Mouse (Mus musculus): ENCODE results near the gene Krt42.
"Not testable (repeated sequence)": the region's sequence is repeated elsewhere in the genome, so short reads cannot be mapped to it uniquely, and the experiment has no call there.

The Krt42 gene

GRCm38 (mm10) chr11:100269821-100270332, at the start of gene Krt42:
TSS of gene Krt42 (minus strand) at chr11:100269871.
- DNase-seq (ENCODE audit: low spot score), result no peak

DNA sequence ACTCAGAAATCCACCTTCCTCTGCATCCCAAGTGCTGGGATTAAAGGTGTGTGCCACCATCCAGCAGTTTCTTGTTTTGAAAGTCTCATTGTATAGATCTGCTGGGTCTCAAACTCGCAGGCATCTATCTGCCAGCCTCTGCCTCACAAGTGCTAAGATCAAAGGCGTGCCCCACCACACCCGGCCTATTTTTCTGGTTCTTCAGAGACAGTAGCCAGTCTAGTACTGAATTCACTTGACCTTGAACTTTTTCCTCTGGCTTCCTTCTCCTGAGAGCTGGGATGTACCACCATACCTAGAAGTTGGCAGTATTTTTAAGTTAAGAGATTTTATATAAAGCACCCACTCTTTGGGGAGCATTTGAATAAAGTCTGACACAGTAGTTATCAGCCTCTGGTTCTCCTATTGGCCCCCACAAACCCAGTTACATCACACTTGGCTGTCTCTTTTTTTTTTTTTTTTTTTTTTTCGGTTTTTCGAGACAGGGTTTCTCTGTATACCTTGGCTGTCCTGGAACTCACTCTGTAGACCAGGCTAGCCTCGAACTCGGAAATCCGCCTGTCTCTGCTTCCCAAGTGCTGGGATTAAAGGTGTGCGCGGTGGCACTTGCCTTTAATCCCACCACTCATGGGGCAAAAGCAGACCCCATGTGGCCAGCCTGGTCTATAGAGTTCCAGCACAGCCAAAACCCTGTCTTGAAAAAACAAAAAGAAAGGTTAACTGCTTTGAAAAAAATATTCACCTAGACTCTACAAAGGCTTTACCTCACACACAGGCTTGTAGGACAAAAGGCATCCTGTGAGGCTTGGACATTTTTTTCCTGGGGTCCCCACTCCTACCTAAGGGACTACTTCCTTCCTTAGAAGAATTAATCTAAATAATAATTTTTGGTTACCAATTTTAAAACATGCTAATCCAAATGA, 49.1 kb upstream of the Krt42 start:
- DNase-seq (ENCODE audit: low spot score), result no peak

DNA sequence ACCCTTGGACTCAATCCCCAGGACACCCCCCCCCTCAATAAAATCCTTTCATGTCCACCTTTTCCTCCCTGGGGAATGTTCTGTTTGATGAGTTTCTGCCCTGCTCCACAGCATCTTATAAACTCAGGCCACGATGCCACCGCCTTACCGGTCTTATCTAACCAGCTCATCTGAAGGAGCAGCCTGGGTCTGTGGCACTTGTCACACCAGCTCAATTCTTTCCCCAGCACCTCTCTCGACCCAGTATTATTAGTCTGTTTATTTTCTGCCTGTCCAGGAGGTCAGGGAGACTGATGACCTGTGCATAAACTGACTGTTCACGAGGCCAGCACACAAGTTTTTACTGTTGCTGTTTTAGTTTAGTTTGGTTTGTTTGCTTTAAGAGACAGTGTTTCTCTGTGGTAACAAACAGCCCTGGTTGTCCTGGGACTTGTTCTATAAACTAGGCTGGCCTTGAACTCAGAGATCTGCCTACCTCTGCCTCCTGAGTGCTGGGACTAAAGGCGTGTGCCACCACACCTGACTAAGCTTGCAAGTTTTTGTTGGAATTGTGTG, 48.2 kb upstream of the Krt42 start:
- DNase-seq (ENCODE audit: low spot score), result no peak

- DNase-seq (ENCODE audit: low spot score), result no peak
Observed at GRCm38 (mm10) chr11:100315439-100315838, 45.8 kb upstream of the Krt42 start.

DNA sequence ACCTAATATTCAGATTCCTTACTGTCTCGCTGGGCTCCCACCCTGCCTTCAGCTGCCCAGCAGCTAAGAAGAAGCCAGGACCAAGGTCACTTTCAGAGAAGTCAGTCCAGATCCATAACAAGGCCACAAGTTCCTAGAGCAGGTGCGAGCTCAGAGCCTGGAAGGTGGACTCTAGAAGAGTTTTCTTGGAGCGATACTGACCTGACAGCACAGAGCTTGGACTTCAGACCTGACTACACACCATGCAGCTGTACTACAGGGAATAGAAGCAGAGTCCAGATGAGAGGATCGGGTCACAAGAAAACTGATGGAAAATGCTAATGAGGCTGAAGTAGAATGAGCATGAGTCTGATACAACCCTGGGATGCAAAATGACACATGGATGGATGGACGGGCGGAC, 43.8 kb upstream of the Krt42 start:
- DNase-seq (ENCODE audit: low spot score), result no peak

DNA sequence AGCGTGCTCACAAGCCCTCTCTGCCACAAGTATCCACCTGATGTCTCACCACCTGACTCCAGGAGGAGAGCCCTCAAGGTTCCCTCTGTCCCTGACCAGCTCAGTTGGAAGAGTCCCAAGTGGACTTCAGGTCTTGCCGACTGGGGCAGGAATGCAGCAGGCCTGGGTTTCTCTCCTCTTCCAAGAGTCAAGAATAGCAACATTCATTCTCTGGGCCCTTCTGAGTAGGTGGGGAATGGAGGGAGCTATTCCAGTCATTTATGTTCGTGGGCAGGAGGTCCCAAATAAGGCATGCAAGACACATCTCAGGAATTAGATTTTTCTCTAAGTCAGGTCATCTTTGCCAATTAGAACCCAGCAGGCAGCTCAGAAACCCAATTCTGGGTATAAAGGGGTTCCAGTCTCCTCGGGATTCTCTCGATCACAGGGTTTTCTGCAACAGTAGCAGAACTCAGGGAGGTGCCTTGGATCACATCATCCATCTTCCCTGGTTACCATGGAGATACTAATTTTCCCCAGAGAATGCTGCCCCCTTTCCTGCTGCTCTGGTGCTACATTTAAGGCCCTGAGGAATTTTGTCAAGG, 42.5 kb upstream of the Krt42 start:
- DNase-seq (ENCODE audit: low spot score), result no peak

- DNase-seq (ENCODE audit: low spot score), result no peak
Observed at GRCm38 (mm10) chr11:100311656-100312055, 42.0 kb upstream of the Krt42 start.

- DNase-seq (ENCODE audit: low spot score), result not testable (repeated sequence)
Observed at GRCm38 (mm10) chr11:100308672-100309071, 39.0 kb upstream of the Krt42 start.

DNA sequence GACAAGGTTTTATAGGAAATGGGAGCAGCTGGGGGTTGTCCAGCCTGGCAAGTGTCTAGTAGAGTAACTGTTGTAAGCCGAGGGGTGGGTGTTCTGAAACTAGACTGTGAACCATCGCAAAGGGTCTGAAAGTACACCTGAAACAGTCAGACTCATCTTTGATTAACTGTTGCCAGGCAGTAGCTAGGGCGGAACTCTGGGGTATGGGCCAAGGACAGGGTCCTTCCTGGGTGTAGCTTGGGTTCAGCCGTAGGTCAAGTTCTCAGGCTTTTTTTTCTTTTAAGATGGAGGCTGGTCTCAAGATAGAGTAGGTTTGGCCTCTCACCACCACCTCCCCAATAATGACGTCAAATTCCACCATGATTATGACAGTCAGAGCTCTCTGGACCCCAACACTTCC, 38.2 kb upstream of the Krt42 start:
- no peak for DNase-seq (ENCODE audit: low spot score)

GRCm38 (mm10) chr11:100301292-100301691, 31.6 kb upstream of the Krt42 start:
- no peak for DNase-seq (ENCODE audit: low spot score)

DNA sequence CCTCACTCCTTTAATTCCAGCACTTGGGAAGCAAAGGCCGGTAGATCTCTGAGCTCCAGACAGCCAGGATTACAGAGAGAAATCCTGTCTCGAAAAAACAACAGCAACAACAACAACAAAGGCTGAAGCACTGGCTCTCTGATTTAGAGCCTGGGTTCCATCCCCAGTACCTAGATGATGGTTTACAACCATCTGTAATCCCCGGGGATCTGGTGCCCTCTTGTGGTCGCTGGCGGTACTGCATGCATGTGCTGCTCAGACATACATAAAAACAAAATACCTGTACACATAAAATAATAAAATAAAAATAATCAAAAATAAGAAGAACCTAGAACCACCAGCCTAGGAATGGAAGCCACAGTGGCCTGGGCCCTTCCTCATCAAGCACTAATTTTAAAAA, 30.6 kb upstream of the Krt42 start:
- no peak for DNase-seq (ENCODE audit: low spot score)

DNA sequence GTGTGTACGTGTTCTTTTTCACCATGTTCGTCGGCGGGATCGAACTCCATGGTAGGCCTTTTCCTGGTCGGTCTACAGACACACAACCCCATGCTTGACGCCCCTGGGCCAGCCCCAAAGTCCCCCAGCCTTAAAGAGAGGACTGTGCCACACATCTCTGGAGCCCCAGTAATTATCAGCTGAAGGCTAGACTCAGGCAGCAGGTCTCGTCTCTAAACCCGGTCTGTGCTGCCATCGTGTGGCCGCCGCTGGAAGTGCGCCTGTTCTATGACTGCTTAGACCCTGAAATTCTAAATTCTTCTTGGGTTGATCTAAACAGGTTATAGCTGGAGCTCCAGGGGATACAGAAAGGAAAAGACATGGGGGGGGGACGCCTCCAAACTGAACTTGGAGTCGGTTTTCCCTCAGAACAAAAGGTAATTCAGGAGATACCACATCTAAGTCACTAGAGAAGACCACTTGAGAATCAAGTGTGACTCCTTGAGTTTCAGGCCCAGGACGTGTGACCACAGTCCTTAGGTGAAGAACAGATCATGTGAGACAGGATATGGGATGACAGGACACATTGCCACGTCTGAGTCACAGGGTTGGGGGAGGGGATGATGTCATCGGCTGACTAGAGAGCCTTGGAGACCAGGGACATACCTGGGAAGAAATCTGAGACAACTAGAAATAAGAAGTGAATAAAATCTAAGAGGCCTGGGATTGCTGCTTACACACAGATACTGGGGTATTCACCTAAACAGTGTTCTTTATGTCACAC, 28.8 kb upstream of the Krt42 start:
- DNase-seq (ENCODE audit: low spot score), result no peak

- no peak for DNase-seq (ENCODE audit: low spot score)
Observed at GRCm38 (mm10) chr11:100297801-100298200, 28.1 kb upstream of the Krt42 start.

GRCm38 (mm10) chr11:100295308-100295707, 25.6 kb upstream of the Krt42 start:
- DNase-seq (ENCODE audit: low spot score), result peak; percentile 41

DNA sequence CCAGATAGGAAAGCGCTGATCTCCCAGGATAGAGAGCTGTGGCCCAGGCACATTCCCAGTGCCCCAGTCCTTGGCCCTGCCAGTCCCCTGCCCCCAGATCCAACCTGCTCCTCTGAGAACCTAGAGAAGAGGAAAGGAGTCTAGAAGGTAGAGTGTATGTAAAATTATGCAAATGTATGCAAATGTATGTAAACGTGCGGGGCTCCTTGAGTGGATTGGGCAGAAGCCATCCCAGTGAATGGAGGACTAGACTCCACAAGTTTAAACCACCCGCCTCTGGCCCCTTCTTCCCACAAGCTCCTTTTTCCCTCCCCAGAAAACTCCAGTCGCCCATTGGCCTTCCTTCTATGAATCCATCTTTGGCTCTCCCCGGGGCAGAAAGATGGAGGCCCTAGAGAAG, 23.2 kb upstream of the Krt42 start:
- no peak for DNase-seq (ENCODE audit: low spot score)

DNA sequence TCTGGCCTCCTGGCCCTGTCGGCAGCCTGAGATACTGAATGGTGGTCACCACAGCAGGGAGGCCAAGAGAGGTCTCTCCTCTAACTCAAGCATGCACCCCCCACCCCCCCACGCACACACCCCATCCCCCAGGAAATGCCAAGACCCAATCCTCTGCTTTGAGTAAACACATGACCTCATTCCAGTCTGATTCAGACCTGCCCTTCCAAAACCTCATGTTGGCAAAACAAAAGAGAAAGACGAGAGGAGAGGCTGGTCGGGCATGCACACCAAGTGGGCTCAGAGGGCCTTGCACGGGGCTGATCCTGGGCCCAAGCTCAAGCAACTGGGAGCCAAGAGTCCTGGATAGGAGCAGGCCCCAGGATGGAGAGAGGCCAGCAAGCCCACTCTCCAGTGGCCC, 20.6 kb upstream of the Krt42 start:
- no peak for DNase-seq (ENCODE audit: low spot score)

GRCm38 (mm10) chr11:100288942-100289341, 19.3 kb upstream of the Krt42 start:
- peak; percentile 73 for DNase-seq (ENCODE audit: low spot score)

- peak; percentile 62 for DNase-seq (ENCODE audit: low spot score)
Observed at GRCm38 (mm10) chr11:100287024-100287423, 17.4 kb upstream of the Krt42 start.

GRCm38 (mm10) chr11:100284988-100285387, 15.3 kb upstream of the Krt42 start:
- DNase-seq (ENCODE audit: low spot score), result no peak

DNA sequence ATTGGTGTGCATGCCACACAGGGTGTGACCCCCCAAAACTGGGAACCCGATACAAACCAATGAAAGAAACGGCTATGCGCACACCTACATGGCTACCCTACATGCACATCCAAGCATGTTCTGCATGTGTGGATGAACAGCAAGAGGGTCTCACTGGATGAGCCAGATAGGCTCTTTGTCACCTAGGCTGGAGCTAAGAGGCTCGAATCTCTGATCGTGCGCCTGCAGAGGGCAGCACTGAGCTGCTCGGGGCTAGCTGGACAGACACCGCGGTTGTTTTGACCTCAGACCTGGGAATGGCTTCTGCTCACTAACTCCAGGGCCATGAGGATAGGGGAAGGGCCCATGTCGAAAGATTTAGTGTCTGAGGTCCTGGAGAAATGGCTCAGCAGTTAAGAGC, 12.9 kb upstream of the Krt42 start:
- peak; percentile 36 for DNase-seq (ENCODE audit: low spot score)

- no peak for DNase-seq (ENCODE audit: low spot score)
Observed at GRCm38 (mm10) chr11:100281596-100282544, 12.2 kb upstream of the Krt42 start.

Measured in ovary, adult 18-20 months (tissue).